Mouse (Mus musculus) frontal cortex, postnatal 36 days (tissue): ENCODE results near the gene Met.

Experiments used
- DNase-seq, 2 experiments: peaks; one replicate each; pipeline ENCODE4 v3.0.0; 2022; ENCODE audit warnings: low spot score in 2 of 2

Gene Met

DNA sequence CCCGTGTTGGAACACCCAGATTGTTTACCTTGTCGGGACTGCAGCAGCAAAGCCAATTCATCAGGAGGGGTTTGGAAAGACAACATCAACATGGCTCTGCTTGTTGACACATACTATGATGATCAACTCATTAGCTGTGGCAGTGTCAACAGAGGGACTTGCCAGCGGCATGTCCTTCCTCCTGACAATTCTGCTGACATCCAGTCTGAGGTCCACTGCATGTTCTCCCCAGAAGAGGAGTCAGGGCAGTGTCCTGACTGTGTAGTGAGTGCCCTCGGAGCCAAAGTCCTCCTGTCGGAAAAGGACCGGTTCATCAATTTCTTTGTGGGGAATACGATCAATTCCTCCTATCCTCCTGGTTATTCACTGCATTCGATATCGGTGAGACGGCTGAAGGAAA, 27.9 kb downstream of the Met start:
- no peak for DNase-seq

- no peak for DNase-seq
These were observed 28.5 kb downstream of the Met start for GRCm38 (mm10) chr6:17492062-17492461.

DNA sequence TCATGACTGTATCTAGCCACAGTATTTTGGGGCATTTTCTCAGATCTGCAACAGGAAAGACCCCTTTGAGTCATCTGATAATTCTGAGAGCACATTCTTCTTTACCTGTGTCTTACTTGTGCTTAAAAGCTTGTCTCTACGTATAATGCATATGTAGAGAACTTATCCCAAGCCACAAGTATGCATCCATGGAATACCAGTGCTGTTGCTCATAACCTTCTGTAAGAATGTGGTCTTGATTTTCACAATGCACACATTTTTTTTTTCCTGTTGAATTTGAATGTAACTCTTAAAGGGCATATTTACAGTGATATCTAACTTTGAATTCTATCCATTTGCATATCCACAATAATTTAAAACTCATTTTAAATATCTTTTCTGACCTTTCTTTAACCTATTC, 31.8 kb downstream of the Met start:
- no peak for DNase-seq

DNA sequence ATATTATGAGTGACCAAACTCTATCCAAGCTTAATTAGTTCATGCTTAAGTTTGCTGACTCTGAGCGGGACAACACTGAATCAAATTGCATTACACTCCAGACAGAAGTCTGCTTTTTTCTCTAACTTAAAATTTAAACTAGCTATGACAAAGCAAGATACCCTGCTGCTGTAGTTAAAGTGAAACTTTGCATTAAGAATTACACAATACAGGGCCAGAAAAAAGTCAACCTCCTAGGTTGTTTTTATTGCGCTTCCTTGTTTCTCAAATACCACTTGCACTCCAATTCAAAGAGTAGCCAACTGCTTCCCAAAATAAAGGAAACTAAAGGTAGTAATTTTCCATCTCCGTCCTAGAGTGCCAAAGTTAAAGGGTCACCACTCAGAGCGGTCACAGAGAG, 33.8 kb downstream of the Met start:
- DNase-seq, result no peak

DNA sequence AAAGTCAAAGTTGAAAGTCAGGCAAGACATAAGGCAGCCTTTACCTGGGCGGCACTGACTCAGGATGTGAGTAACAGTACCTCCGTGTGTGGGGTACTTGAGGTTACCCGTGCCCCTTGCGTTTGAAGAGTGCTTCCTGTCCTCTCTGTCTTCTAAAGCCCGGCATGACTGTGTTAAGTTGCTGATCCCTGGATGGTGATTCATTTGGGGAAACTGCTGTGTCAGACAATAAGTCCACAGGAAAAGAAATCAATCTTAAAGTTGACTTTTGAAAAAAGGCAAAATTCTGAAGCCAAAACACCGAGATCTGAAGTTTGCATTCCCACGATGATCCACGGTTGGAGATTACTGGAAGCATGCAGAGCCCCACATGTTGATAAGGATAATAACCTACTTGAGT, 35.2 kb downstream of the Met start:
- no peak for DNase-seq

GRCm38 (mm10) chr6:17501440-17501839, 37.8 kb downstream of the Met start:
- DNase-seq, result no peak

GRCm38 (mm10) chr6:17502311-17502710, 38.7 kb downstream of the Met start:
- no peak for DNase-seq

- DNase-seq, result no peak
These were observed 40.1 kb downstream of the Met start for GRCm38 (mm10) chr6:17503724-17504123.

DNA sequence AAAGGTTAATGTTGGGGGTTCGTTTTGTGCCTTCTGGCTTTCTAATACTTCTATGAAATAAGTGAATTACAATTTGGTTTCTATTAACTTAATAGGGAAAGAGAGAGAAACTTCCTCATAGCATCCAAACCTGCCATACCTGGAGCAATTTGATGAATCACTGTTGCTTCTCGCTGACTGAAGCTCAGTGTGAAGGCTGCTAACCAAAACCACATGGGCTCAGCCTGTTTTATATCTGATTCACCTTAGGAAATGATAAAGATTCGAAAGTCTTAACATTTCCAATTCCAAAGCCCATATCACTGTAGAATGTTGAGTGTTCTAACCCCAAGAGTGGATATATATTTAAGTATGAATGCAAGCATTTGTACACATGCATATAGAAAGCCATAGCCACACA, 41.9 kb downstream of the Met start:
- DNase-seq, result no peak

- DNase-seq, result no peak
These were observed 43.2 kb downstream of the Met start for GRCm38 (mm10) chr6:17506831-17507230.

GRCm38 (mm10) chr6:17508184-17508583, 44.6 kb downstream of the Met start:
- DNase-seq, result no peak

DNA sequence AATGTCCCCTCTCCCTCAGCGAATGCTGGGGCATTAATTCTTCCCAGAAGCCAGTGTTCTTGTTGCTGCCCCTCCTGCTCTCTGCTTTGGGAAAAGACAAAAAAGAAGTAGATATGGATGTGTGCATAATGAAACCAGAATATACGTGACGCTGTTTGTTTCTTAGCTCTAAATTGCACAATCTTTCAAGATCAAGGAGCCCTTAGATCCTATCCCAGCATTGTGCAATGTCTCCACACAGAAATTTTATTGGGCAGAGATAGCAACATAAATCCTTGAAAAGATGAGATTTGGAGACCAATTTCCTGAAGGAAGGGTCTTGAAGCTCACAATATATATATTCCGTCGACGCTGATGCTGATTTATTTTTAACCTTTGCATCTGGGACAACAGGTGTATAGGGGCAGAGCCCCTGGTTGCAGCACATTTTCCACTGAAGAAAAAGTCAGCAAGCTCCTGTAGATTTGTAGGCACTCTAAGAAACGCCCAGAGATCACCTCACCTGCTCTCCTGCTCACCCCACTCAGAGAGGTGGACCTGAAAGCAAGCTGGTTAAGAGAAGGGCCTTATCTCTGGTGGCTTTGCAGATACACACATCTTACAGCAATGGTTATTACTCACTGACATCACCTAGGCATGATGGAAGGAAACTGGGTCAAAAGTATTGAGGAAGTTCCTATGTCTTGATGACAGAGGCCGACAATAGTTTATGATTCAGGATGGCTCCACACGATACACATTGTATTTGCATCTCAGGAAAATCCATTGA, 45.2 kb downstream of the Met start:
- DNase-seq, result no peak

DNA sequence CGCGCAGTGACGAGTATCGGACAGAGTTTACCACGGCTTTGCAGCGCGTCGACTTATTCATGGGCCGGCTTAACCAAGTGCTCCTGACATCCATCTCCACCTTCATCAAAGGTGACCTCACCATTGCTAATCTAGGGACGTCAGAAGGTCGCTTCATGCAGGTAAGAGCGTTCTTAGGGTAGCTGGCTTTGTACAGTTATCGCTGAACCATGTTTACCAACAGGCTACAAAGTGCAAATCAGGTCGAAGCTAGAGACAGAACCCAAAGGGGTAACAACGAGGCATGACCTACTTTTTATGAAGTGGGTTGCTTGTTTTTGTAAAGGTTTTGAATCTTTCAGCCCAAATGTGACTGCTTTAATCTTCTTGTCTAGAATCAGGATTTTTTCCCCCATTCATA, 49.8 kb downstream of the Met start:
- DNase-seq, result no peak

GRCm38 (mm10) chr6:17515775-17516460, 52.3 kb downstream of the Met start:
- DNase-seq, result no peak

DNA sequence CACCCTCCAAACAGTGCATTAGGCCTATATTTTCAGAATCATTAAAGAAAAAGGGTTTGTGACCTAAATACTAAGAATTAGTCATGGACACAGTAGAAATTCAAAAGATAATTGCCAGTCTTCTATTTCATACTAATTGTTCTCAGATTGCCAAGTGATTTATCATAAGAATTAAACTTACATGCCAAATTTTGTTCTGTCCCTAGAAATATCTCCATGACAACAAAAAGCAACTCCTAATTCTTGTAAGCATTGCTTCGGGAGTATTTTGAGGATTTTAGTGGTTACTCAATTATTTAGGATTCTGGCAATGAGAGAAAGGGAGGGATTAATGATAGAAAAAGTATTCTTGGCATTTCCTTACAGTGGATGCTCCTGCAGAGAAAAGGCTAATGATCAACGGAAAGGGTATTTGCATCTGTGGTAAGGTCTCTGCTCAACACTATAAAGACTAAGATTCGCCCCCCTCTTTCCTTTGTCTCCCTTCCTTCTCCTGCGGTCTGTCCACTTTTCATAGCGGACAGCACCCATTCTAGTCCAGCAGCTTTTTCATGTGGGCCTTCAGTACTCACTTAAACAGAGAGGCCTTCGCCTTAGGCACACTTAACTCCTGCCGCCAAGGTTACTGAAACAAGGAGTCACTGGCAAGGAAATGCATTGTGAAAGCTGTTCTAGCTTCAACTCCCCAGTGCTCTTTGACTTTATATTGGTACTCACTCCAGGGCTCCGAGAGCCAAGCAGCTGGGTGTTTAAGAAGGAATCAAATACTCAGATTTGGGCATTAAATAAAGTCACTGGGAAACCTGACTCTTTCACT, 58.5 kb downstream of the Met start:
- peak in 1 of 2 experiments; percentile 10 for DNase-seq

GRCm38 (mm10) chr6:17522917-17523316, 59.3 kb downstream of the Met start:
- no peak for DNase-seq

- DNase-seq, result no peak
These were observed 66.1 kb downstream of the Met start for GRCm38 (mm10) chr6:17529490-17530269.

DNA sequence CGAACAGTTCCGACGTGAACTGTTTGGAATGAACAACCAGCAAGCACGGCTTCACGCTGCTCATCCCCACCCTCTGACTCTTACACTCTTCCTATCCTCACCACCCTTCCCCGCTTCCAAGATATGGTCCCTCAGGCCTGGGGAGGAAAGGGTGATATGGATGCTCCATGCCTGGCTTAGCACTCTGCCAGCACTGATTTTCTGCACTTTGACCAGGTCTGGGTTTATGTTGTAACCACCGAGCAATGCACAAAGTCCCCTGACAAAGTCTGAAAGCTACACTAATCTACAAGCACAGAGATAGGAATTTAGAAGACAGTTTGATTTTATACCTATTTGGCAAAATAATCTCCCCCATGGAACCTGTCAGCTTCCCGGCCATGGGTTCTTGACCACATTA, 78.0 kb downstream of the Met start:
- no peak for DNase-seq

DNA sequence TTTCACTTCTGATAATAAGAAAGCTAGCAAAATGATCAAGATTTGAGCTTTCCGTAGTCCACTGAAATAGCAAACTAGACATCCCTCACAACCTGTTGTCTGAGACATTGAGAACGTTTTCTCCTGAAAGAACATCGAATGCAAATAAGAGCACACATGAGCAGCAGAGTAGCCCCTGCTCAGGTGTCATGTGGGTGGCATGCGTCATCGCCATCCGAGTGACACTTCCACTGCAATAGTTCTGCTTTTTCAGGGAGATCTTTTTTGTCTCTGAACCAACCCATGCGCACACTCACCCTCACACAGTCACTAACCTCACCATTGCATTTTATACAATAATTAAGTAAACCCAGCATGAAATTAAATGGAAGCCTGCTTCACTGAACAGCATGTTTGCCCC, 78.8 kb downstream of the Met start:
- no peak for DNase-seq

GRCm38 (mm10) chr6:17545480-17545879, 81.9 kb downstream of the Met start:
- DNase-seq, result no peak

GRCm38 (mm10) chr6:17546341-17546740, 82.7 kb downstream of the Met start:
- DNase-seq, result no peak

- DNase-seq, result no peak
These were observed 83.2 kb downstream of the Met start for GRCm38 (mm10) chr6:17546825-17547224.
